Mouse (Mus musculus): ENCODE results near the gene Nrgn. TPM values are rescaled to one million over a fixed set of nuclear protein-coding genes. Genes with fewer than 3 reads are reported as not detected.

The Nrgn gene
- 1,000 to 10,000 TPM; 1,107 to 1,307 (median 1,240) TPM for total RNA-seq (2022)

DNA sequence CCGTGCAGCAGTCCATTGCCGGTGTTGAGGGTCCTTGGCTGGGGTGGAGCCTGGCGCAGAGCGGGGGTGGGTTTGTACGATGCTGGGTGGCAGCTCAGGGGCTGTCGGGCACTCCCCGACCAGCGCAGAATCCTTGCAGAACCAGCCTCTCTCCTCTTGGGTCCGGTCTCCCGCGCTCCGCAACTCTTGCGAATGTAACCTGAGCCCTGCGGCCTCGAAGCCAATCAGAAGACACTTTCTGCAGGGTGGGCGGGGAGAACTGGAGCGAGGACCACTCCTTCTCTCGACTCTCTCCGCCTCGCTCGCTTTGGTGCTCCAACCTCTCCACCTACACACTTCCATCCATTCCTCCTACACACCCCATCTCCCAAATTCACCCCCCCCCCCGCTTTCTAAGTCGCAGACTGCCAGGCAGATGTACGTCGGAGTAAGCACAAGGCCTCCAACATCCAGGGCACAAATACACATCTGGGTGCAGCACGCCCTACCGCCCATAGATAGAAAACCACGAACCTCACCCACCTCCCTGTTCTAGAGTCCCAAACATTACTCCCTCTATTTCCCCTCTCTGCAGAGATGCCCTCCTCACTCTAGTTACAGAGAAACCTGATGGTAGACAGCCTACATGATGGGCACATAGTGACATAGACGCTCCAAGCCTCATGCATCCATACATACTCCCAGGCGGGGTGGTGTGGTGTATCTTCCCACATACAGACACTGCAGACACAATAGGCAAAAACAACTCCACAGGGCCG is at the start of gene Nrgn:
Gene Nrgn (minus strand): TSS at position 369 of the 758 bp plus-strand sequence.
- peak; percentile 86 to 88 for DNase-seq (ENCODE audit: low spot score in 2 of 2)

- no peak for DNase-seq (ENCODE audit: low spot score in 2 of 2)
These were observed 48.0 kb upstream of the Nrgn start for GRCm38 (mm10) chr9:37600538-37601205.

DNA sequence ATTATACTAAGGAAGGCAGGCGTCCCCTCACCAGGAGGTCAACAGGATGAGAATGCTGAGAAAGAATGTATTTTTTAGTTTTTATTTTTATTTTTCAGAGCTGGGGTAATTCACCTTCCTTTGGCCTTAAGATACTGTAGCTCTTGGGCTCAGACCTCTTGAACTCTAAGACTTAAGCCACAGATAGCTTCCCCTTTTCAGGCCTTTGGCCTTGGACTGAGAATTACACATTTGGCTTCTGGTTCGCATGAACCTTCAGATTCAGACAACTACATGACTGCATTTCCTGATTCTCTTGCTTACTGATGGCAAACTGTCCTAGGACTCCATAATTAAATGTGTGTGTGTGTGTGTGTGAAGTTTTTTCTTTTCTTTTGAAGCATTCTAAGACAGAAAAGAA is 45.9 kb upstream of the Nrgn start:
- no peak for DNase-seq (ENCODE audit: low spot score in 2 of 2)

DNA sequence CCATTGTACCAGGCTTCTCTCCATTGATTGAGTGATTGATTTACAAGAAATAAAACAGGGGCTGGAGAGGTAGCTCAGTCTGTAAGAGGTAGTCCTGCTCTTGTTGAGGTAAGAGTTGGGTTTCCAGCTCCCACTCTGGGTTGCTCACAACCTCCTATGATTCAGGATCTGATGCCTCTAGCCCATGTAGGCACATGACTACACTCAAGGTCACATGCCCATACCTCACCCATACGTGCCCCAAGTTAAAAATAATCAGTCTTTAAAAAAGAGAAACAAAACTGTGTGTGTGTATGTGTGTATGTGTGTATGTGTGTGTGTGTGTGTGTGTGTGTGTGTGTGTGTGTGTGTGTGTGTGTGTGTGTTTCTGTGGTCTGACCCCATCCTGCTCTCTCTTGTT is 42.9 kb upstream of the Nrgn start:
- no peak for DNase-seq (ENCODE audit: low spot score in 2 of 2)

- DNase-seq (ENCODE audit: low spot score in 2 of 2) = no peak
These were observed 41.0 kb upstream of the Nrgn start for GRCm38 (mm10) chr9:37593690-37594089.

DNA sequence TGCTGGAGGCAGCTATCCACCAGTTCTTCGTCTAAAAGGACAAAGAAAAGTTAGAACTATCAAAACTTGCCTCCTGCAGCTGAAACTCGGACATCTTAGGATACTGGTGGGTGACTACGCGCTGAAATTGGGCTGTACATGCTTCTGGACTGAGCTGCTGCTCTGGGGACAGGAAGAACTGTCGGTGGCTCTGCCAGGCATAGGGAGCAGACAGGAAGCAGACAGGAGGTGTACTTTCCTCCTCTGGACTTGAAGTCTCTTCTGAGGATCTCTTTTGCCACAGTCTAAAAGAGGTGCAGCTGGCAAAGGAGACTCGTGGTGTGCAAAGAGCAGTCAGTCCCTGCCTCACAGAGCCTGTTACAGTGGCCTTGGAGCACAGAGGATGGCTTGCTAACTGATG is 39.9 kb upstream of the Nrgn start:
- no peak for DNase-seq (ENCODE audit: low spot score in 2 of 2)

DNA sequence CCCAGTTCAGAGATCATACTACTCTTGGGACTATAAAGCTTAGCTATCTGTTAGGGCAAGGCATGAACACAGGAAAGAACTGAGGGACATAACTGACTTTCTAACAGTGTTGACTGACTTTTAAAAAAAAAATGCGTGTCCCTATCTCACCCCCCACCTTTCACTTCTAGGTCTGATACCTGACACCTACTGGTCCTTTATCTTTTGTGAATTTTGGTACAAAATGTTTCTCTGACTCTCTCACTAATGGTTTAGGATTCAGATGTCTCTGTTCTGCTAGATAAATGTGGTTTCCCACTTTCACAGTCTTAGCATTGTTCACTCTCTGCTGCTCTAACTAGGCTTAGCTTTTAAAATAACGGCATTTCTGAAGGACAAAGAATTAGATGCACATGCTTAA is 39.3 kb upstream of the Nrgn start:
- DNase-seq (ENCODE audit: low spot score in 2 of 2) = no peak

GRCm38 (mm10) chr9:37590381-37590780 is 37.7 kb upstream of the Nrgn start:
- no peak for DNase-seq (ENCODE audit: low spot score in 2 of 2)

DNA sequence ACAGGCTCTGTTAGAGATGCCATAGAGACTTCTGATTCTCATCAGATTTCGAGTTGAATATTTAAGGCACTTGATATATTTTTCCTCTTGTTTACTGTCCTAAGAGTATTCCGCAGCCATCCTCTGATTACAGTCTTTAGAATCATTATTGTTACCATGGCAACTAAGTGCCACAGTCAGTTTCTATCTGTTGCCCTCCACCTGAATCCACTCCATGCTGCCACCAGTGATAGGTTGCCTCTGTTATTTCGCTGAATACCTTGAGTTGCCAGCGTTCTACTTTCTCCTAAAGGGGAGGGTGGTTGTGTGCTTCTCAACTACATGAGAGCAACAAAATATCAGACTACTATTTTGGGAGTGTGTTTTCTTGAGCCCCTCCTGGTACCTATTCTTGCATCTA is 34.0 kb upstream of the Nrgn start:
- no peak for DNase-seq (ENCODE audit: low spot score in 2 of 2)

GRCm38 (mm10) chr9:37583594-37583993 is 30.9 kb upstream of the Nrgn start:
- no peak for DNase-seq (ENCODE audit: low spot score in 2 of 2)

- DNase-seq (ENCODE audit: low spot score in 2 of 2) = peak; percentile 64 to 65
These were observed 23.8 kb upstream of the Nrgn start for GRCm38 (mm10) chr9:37576436-37576930.

- no peak for DNase-seq (ENCODE audit: low spot score in 2 of 2)
These were observed 19.6 kb upstream of the Nrgn start for GRCm38 (mm10) chr9:37572204-37572876.

GRCm38 (mm10) chr9:37569231-37569835 is 16.6 kb upstream of the Nrgn start:
- no peak for DNase-seq (ENCODE audit: low spot score in 2 of 2)

DNA sequence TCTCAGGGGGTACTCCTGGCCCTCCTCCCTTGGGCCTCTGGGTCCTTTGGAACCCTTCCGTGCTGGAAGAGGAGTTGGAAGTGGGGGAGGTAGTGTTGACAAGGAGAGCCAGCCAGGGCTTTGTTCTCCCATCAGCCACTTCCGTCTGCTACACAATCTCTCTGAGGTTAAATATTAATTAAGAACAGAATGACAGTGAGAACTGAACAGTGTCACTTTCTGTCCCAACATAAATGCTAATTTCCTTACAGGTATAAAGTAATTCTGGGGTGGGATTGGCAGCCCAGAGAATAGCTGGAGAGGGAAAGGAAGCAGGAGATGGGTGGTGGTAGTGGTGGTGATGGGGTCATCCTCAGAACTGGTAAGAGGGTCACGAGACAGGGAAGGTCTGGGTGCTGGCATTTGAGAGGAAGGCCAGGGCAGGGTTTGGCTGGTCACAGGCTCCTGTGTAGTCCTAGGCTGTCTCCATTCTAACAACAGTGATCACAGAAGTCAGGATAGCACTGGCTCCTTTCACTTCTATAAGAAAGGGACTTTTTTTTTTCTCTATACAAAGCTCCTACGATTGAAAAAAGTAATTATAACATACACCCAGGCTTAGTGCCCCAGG is 16.0 kb upstream of the Nrgn start:
- no peak for DNase-seq (ENCODE audit: low spot score in 2 of 2)

GRCm38 (mm10) chr9:37567892-37568604 is 15.3 kb upstream of the Nrgn start:
- no peak for DNase-seq (ENCODE audit: low spot score in 2 of 2)

DNA sequence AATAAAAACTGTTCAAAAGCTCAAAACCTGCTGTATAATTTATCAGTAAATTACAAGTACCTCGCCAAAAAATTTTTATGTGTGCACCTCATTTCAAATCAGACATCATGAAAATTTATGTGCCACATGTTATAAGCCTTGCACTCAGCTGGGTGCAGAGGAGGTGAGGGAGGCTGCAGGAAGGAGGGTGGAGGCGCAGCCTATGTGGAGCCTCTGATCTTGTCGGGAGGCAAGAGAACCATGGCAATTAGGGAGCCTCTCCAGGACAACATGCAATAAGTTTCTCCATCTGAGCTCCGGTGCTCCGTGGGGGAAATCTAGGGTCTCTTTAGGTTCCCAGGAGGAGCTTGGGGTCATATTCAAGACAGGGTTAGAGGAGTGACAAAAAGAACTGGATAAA is 14.8 kb upstream of the Nrgn start:
- DNase-seq (ENCODE audit: low spot score in 2 of 2) = no peak

GRCm38 (mm10) chr9:37567019-37567418 is 14.3 kb upstream of the Nrgn start:
- no peak for DNase-seq (ENCODE audit: low spot score in 2 of 2)

- DNase-seq (ENCODE audit: low spot score in 2 of 2) = no peak
These were observed 11.1 kb upstream of the Nrgn start for GRCm38 (mm10) chr9:37563805-37564204.

DNA sequence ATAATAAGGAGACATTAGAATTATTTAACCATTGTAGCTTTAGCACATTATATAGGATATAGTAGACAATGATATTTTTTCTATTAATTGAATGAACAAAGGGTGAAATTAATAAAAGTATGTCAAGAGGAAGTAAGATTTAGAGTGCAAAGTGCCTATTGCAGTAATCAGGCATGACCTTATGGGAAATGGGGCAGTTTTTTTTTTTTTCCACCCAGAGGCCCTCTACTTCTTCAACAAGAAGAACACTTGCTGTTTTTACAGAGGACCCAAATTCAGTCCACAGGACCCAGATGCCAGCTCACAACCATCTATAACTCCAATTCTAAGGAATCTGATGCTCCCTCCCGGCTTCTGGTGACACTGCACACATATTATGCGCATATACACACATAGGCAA is 7.9 kb upstream of the Nrgn start:
- no peak for DNase-seq (ENCODE audit: low spot score in 2 of 2)

- no peak for DNase-seq (ENCODE audit: low spot score in 2 of 2)
These were observed 3.7 kb upstream of the Nrgn start for GRCm38 (mm10) chr9:37556366-37556765.
